Mouse (Mus musculus) cerebellum, adult 2 months (tissue): ENCODE data around the gene Hoxd13. TPM values are rescaled to one million over a fixed set of nuclear protein-coding genes. Genes with fewer than 3 reads are reported as not detected.

Source experiments
- DNase-seq, 2 experiments: peaks; one replicate each; pipeline ENCODE4 v3.0.0; 2021
- H3K27ac ChIP-seq: fragments of 200-500 bp; 2 replicates; pipeline ENCODE4 v1.5.1; 2012; ENCODE audit warnings: low read length, control low read depth, inconsistent platforms; ENCODE audit not compliant: insufficient read depth
- H3K27me3 ChIP-seq: fragments of 200-500 bp; 2 replicates; pipeline ENCODE4 v1.6.1; 2012; ENCODE audit warnings: inconsistent platforms, mild to moderate bottlenecking, low read length, moderate library complexity; ENCODE audit not compliant: control insufficient read depth, insufficient read depth
- H3K4me1 ChIP-seq: fragments of 200-500 bp; 2 replicates; pipeline ENCODE4 v1.6.1; 2011; ENCODE audit warnings: low read length; ENCODE audit not compliant: control insufficient read depth, insufficient read depth
- H3K4me3 ChIP-seq: fragments of 200-500 bp; replicated peaks from 2 replicates; pipeline ENCODE3; 2011; ENCODE audit warnings: mild to moderate bottlenecking, low read depth, low read length, control low read depth; ENCODE audit not compliant: insufficient read depth
- CTCF ChIP-seq: fragments of 200-500 bp; IDR thresholded peaks from 2 replicates; pipeline ENCODE4 v1.5.1; 2011; ENCODE audit warnings: low read depth, mild to moderate bottlenecking, control low read depth, low read length, moderate library complexity, borderline replicate concordance; ENCODE audit not compliant: insufficient read depth
- POLR2A ChIP-seq: fragments of 200-500 bp; IDR thresholded peaks from 2 replicates; pipeline ENCODE4 v1.6.1; 2011; ENCODE audit warnings: low read length, control low read depth, borderline replicate concordance; ENCODE audit not compliant: insufficient read depth
- WGBS: fragments of 180-500 bp; shearing (Covaris S2); methylation state at CpG from one replicate; pipeline ENCODE4 v1.1.7; 2018; 5-methylcytosine and 5-hydroxymethylcytosine counted together
- polyA plus RNA-seq: library from polyadenylated mRNA; depleted of rRNA; stranded (reverse); fragments of >200 nt; gene quantifications from 2 replicates; pipeline ENCODE4 v1.2.3, GENCODE M21; 2012

The Hoxd13 gene
- polyA plus RNA-seq, 1 experiment = 0.10 TPM

DNA sequence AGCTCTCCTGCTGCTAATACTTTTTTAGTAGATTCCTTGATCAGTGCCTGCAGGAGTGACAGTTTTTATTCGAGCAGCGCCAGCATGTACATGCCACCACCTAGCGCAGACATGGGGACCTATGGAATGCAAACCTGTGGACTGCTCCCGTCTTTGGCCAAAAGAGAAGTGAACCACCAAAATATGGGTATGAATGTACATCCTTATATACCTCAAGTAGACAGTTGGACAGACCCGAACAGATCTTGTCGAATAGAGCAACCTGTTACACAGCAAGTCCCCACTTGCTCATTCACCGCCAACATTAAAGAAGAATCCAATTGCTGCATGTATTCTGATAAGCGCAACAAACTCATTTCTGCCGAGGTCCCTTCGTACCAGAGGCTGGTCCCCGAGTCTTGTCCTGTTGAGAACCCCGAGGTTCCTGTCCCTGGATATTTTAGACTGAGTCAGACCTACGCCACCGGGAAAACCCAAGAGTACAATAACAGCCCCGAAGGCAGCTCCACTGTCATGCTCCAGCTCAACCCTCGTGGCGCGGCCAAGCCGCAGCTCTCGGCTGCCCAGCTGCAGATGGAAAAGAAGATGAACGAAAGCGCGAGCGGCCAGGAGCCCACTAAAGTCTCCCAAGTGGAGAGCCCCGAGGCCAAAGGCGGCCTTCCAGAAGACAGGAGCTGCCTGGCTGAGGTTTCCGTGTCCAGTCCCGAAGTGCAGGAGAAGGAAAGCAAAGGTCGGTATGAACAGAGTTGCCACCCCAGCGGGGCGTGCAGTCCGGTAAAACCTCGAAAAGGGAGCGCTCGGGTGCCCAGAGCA lies 24.1 kb downstream of the Hoxd13 start:
- TF ChIP-seq POLR2A (no peak), CTCF (no peak)
- Histone ChIP-seq H3K4me1 (no peaks in the 10 kb centered on the region), H3K27me3 (peaks cover 22% of the 10 kb centered on the region; the same call in 1 of the 2 replicates), H3K27ac (no peak overlapping the region), H3K4me3 (no peak overlapping the region)
- 6% methylated on average over 35 of the region's 35 CpGs for WGBS
- DNase-seq = no peak

DNA sequence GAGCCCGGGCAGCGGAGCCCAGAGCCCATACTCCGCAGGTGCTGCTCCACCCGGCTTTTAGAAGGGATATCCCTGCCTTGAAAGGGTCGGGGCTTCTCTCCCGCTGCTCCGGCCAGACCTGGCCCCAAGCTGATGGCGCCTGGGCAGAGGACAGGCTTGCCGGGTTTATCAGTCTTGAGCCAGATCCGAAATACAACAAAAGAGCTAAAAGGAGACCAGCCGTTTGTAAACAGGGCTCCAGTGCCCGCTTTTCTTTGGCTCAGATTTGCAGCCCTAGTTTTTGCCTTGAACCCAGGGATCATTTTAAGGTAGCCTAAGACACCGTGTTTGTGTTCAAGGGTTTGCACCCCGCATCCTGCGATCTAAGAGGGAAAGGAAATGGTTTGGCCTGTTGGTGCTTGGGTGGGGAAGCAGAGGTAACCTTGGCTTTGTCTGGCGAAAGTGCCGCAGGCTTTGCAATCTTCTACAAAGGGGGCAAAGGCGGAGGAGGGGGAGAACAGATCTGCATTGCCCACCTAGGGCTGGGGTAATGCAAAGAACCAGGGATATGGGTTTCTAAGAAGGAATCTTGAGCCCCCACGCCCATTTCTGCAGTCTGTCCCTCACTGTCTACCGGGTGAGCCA lies 24.8 kb downstream of the Hoxd13 start:
- 2% methylated on average over 20 of the region's 20 CpGs for WGBS
- no peaks in the 10 kb centered on the region for H3K4me1 ChIP-seq
- no peak overlapping the region for H3K4me3 ChIP-seq
- no peak for TF ChIP-seq CTCF
- peaks cover 23% of the 10 kb centered on the region; the same call in 1 of the 2 replicates for H3K27me3 ChIP-seq
- H3K27ac ChIP-seq = no peak overlapping the region
- no peak for DNase-seq

- H3K4me3 ChIP-seq = no peak overlapping the region
- peaks cover 26% of the 10 kb centered on the region; the same call in 1 of the 2 replicates for H3K27me3 ChIP-seq
- H3K4me1 ChIP-seq = no peaks in the 10 kb centered on the region
- H3K27ac ChIP-seq = no peak overlapping the region
- TF ChIP-seq POLR2A (no peak), CTCF (no peak)
- no peak for DNase-seq
- WGBS = 7% methylated on average over 4 of the region's 4 CpGs
Observed at GRCm38 (mm10) chr2:74693432-74693827, 25.3 kb downstream of the Hoxd13 start.

GRCm38 (mm10) chr2:74694066-74694465 lies 26.0 kb downstream of the Hoxd13 start:
- Histone ChIP-seq H3K27ac (no peak overlapping the region), H3K4me3 (no peak overlapping the region), H3K27me3 (peaks cover 28% of the 10 kb centered on the region; the same call in 1 of the 2 replicates), H3K4me1 (no peaks in the 10 kb centered on the region)
- DNase-seq = peak in 1 of 2 experiments; percentile 3
- TF ChIP-seq POLR2A (no peak), CTCF (no peak)
- 3% methylated on average over 16 of the region's 16 CpGs for WGBS

DNA sequence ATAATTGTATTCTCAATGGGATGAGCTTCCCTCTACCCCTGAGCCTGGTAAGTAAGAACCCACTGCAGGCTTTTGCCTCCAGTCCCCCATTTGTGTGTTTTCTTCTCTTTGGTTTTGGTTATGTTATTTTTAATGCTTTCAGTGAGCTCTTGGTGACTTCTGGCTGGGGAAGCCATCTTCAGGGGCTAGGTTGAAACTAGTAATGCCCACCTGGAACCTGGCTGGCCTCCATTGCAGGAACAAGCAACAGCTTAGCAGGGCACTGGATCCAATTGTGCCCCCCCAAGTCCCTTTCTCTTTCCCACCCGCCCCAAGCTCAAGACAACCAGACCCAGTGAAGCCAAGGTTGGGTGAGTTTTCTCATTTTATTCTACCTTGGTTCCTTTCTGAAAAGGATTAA lies 27.3 kb downstream of the Hoxd13 start:
- Histone ChIP-seq H3K4me3 (no peak overlapping the region), H3K27ac (no peak overlapping the region), H3K27me3 (peaks cover 28% of the 10 kb centered on the region; the same call in 1 of the 2 replicates), H3K4me1 (no peaks in the 10 kb centered on the region)
- no peak for DNase-seq
- TF ChIP-seq POLR2A (no peak), CTCF (no peak)
- 15% methylated on average over 1 of the region's 1 CpGs for WGBS

DNA sequence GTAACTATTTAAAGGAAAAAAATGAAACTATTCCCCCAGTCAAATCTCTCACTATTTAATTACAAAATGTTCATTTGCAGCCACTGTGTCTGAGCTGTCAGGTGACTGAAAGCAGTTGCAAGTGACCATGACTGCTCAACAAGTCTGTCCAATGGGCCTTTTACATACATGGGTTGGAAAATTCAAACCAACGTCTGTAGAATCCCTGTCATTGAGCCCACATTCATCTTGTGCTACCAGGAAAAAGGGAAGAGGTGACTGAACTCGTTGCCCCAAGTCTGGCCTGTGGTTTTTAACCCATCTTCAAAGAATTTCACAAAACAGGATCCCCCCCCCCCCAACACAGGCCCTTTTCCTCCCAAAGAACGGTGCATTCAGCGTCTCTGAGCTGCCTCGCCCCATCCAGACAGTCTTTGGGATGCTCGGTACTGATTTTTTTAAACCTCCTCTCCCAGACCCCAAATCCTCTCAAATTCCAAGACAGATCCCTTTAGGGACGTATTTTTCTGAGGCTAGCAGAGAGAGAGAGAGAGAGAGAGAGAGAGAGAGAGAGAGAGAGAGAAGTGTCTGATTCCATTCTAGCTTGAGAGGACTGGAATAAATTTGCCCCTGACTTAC lies 27.8 kb downstream of the Hoxd13 start:
- Histone ChIP-seq H3K4me3 (no peak overlapping the region), H3K4me1 (no peaks in the 10 kb centered on the region), H3K27me3 (peaks cover 27% of the 10 kb centered on the region; the same call in 1 of the 2 replicates), H3K27ac (no peak overlapping the region)
- TF ChIP-seq CTCF (no peak), POLR2A (no peak)
- DNase-seq = no peak
- WGBS = 3% methylated on average over 7 of the region's 7 CpGs

GRCm38 (mm10) chr2:74696442-74697335 lies 28.6 kb downstream of the Hoxd13 start:
- H3K27me3 ChIP-seq = peaks cover 24% of the 10 kb centered on the region; the same call in 1 of the 2 replicates
- TF ChIP-seq POLR2A (no peak), CTCF (no peak)
- 3% methylated on average over 34 of the region's 34 CpGs for WGBS
- DNase-seq = no peak
- H3K4me1 ChIP-seq = no peaks in the 10 kb centered on the region
- H3K27ac ChIP-seq = no peak overlapping the region
- H3K4me3 ChIP-seq = no peak overlapping the region
